Mouse (Mus musculus) liver, embryonic 11.5 days (tissue): ENCODE results near the gene Smpd2. TPM values are rescaled to one million over a fixed set of nuclear protein-coding genes. Genes with fewer than 3 reads are reported as not detected.

ENCODE experiments used
- ATAC-seq: fragments of 200-750 bp; cut with Nextera tagmentation; replicated peaks from 2 replicates; pipeline ENCODE4 v1.8.0; 2017; ENCODE audit warnings: moderate number of reproducible peaks, mild to moderate bottlenecking, moderate TSS enrichment, moderate library complexity; ENCODE audit not compliant: low FRiP score
- DNase-seq: peaks from one replicate; pipeline ENCODE4 v3.0.0-alpha.2; 2017; ENCODE audit warnings: low spot score
- H3K27ac ChIP-seq: fragments of 300-500 bp; sonication (generic); 2 replicates; pipeline ENCODE4 v1.5.1; 2014; ENCODE audit warnings: mild to moderate bottlenecking, low read depth, low read length, control low read depth
- H3K27me3 ChIP-seq: fragments of 300-500 bp; sonication (generic); replicated peaks from 2 replicates; pipeline ENCODE4 v1.6.1; 2014; ENCODE audit warnings: low read length, mixed read lengths; ENCODE audit not compliant: control insufficient read depth, insufficient read depth
- H3K36me3 ChIP-seq: fragments of 300-500 bp; sonication (generic); 2 replicates; pipeline ENCODE4 v1.6.1; 2014; ENCODE audit warnings: mild to moderate bottlenecking, low read length, moderate library complexity, mixed read lengths; ENCODE audit not compliant: control insufficient read depth, insufficient read depth
- H3K4me1 ChIP-seq: fragments of 300-500 bp; sonication (generic); replicated peaks from 2 replicates; pipeline ENCODE4 v1.6.1; 2014; ENCODE audit warnings: low read length, mixed read lengths; ENCODE audit not compliant: control insufficient read depth, insufficient read depth
- H3K4me2 ChIP-seq: fragments of 300-500 bp; sonication (generic); 2 replicates; pipeline ENCODE4 v1.6.1; 2014; ENCODE audit warnings: mild to moderate bottlenecking, control low read depth, moderate library complexity
- H3K4me3 ChIP-seq: fragments of 300-500 bp; sonication (generic); 2 replicates; pipeline ENCODE4 v1.5.1; 2014; ENCODE audit warnings: low read depth, low read length, control low read depth
- H3K9ac ChIP-seq: fragments of 300-500 bp; sonication (generic); 2 replicates; pipeline ENCODE4 v1.6.1; 2014; ENCODE audit warnings: low read depth, low read length, control low read depth
- H3K9me3 ChIP-seq: fragments of 300-500 bp; sonication (generic); 2 replicates; pipeline ENCODE4 v1.6.1; 2016; ENCODE audit warnings: low read length, inconsistent platforms, mixed read lengths; ENCODE audit not compliant: control insufficient read depth
- WGBS: fragments of 180-500 bp; shearing (Covaris S2); extraction: QIAGEN DNeasy Blood & Tissue Kit; methylation state at CpG from one replicate; pipeline ENCODE4 v1.1.7; 2014; 5-methylcytosine and 5-hydroxymethylcytosine counted together
- polyA plus RNA-seq: library from polyadenylated mRNA; unstranded; fragments of >200 nt; fragmentation: Nextera tagmentation; extraction: Ambion mirVana; gene quantifications from 2 replicates; pipeline ENCODE4 v1.2.1, GENCODE M21; 2014

The Smpd2 gene
- polyA plus RNA-seq, 1 experiment from 2014 or later, result 21.8 TPM

DNA sequence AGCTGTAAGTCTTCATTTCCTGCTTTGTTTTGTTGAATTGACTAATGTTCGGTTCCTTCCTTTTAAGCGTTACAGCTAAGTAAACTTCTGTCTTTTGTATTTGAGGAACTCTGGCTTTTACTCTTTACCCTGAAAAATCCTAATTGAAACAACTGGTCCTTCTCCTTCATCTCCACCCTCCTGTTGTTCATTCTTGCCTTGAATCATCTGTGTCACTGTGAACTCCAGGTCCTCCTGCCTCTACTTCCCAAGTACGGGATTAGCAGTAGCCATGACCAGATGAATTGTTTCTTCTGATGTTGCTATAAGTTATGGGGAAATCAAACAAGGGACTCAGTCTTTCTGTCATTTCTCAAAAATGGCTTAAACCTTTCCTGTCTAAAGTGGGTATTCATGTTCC is 33.2 kb upstream of the Smpd2 start:
- no peak overlapping the region for H3K4me3 ChIP-seq
- no peak overlapping the region for H3K4me2 ChIP-seq
- 72% methylated on average over 3 of the region's 3 CpGs for WGBS

DNA sequence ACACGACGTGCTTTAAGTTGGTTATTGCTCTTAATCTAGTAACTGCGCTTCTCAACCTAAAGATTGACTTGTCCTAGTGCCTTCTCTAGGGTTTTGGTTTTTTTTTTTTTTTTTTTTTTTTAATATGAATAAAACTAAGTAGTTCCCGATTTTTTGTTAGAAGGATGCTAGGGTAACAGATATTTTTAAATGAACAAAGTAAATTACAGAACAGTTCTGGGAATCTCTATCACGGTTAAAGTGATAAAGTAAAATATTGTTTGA is 30.2 kb upstream of the Smpd2 start:
- Histone ChIP-seq H3K9me3 (no peaks in the 10 kb centered on the region), H3K36me3 (peaks cover 3% of the 10 kb centered on the region; the same call in 1 of the 2 replicates), H3K4me2 (peak overlapping the region; percentile 90), H3K27me3 (no peaks in the 10 kb centered on the region), H3K4me3 (peak overlapping the region; percentile 92), H3K27ac (no peak overlapping the region), H3K4me1 (peaks cover 11% of the 10 kb centered on the region; the same call in 1 of the 2 replicates), H3K9ac (peak overlapping the region; percentile 93)
- no peak for ATAC-seq
- WGBS, result 5% methylated on average over 5 of the region's 5 CpGs
- no peak for DNase-seq

More for the DNA sequence above, 33.2 kb upstream of the Smpd2 start:
- Histone ChIP-seq H3K9ac (no peak overlapping the region), H3K4me1 (peaks cover 11% of the 10 kb centered on the region; the same call in 1 of the 2 replicates), H3K27me3 (no peaks in the 10 kb centered on the region), H3K27ac (no peak overlapping the region), H3K9me3 (no peaks in the 10 kb centered on the region), H3K36me3 (peaks cover 6% of the 10 kb centered on the region; the same call in 1 of the 2 replicates)
- no peak for DNase-seq
- ATAC-seq, result no peak

DNA sequence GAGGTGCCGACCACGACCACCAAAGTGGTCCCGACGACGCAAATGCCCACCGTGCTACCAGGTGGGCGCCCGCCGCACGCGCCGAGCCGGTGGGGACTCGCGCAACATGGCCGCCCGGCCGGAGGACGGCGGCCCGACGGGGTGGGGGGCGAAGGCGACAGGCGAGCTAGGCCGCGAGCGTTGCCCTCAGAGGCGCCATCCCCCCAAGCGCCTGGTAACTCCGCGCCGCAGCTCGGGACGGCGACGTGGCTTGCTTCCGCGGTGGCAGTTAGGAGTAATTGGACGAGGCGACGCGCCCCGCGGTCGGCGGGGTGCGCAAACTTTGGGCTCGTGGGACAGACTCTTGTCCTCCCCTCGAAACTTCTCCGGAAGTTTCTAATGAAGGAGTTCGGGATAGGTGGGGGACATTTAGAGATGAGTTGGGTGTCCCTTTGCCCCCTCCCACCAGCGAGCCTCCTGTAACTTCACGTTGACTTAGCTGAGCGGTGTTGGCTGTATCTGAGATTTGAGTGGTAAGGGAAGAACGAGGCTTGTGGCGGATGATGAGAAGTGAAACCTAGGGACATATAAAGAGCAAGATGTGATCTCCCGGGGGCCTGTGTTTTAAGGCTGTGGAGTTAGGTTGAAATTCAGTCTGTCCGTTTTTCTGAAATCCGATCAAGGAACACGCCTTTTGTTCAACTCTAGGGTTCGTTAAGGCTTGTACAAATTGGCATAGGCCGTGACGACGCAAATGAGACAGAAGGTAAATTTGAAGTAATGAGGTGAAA is 29.7 kb upstream of the Smpd2 start:
- H3K27ac ChIP-seq, result peak overlapping the region; percentile 93
- under 1% methylated on average over 64 of the region's 65 CpGs for WGBS

DNA sequence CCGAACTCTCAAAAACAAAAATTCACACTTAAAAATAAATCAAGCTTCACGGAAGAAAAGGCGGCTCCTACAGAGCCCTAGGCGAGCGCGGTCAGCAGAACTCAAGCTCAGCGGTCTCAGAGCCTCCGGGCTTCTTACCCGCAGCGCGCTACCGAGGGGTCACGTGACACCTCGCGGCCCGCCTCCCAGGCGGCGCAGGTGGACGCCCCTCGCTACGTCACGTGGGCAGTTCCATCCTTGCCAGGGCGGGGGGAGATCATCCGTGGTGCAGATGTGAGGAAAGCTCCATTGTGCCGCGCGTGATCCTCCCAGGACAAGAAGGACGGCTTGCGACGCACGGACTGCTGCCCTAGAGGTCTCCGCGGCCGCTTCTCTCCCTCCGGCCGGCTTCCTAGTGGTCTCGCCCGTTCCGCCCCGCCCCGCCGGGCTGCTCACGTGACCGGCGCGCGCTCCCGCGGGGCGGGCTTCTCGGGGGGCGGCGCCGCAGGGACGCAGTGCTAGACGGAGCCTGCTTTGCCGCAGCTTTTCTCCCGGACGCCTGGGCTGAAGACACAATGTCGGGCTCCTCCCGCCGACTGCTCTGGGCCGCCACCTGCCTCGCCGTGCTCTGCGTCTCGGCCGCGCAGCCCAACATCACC is 28.9 kb upstream of the Smpd2 start, which contains the start of gene Cd164:
Cd164 (plus strand) TSS at position 434 of the 638 bp plus-strand sequence.
- peak; percentile 89 for ATAC-seq

More for the DNA sequence above, 29.7 kb upstream of the Smpd2 start:
- no peaks in the 10 kb centered on the region for H3K9me3 ChIP-seq
- no peaks in the 10 kb centered on the region for H3K27me3 ChIP-seq
- H3K4me3 ChIP-seq, result peak overlapping the region; percentile 92
- peak overlapping the region; percentile 90 for H3K4me2 ChIP-seq
- H3K4me1 ChIP-seq, result peaks cover 11% of the 10 kb centered on the region; the same call in 1 of the 2 replicates
- peaks cover 3% of the 10 kb centered on the region; the same call in 1 of the 2 replicates for H3K36me3 ChIP-seq
- peak overlapping the region; percentile 93 for H3K9ac ChIP-seq
- ATAC-seq (peak; percentile 51), DNase-seq (peak; percentile 77)

DNA sequence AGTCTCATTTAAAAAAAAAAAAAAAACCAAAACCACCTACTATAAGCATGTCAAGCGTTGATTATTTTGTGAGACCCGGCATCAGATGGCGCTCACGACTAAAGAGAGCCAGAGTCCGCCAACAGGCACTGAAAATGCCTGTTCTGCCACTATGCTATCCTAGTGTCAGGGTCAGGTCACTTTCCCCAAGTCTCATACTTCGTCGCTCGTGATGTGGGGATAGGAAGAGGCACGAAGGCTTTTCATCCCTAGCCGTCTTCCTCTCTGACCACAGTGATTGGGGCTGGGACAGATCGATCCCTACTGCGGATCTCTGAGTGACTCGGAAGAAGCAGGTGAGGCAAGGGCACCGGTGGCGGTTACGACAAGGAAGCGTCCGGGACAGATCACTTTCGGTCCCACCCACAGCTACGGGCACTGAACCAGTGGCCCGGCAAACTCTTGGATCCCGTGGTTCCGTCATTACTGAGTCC is 28.4 kb upstream of the Smpd2 start:
- H3K36me3 ChIP-seq, result peaks cover 2% of the 10 kb centered on the region; the same call in 1 of the 2 replicates
- H3K27ac ChIP-seq, result peak overlapping the region; percentile 93
- H3K9me3 ChIP-seq, result no peaks in the 10 kb centered on the region
- DNase-seq (no peak), ATAC-seq (peak; percentile 76)
- under 1% methylated on average over 23 of the region's 23 CpGs for WGBS
- H3K9ac ChIP-seq, result peak overlapping the region; percentile 93
- H3K4me3 ChIP-seq, result peak overlapping the region; percentile 92
- no peaks in the 10 kb centered on the region for H3K27me3 ChIP-seq
- H3K4me2 ChIP-seq, result peak overlapping the region; percentile 90
- peaks cover 11% of the 10 kb centered on the region; the same call in 1 of the 2 replicates for H3K4me1 ChIP-seq

More for the DNA sequence above, 28.9 kb upstream of the Smpd2 start, which contains the start of gene Cd164:
- Histone ChIP-seq H3K4me3 (peak within 1 kb of the TSS; percentile 92), H3K9ac (peak within 1 kb of the TSS; percentile 93), H3K27ac (peak within 1 kb of the TSS; percentile 93), H3K4me1 (peaks cover 11% of the 10 kb centered on the region; the same call in 1 of the 2 replicates), H3K27me3 (no peaks in the 10 kb centered on the region), H3K4me2 (peak within 1 kb of the TSS; percentile 90), H3K9me3 (no peaks in the 10 kb centered on the region), H3K36me3 (peaks cover 3% of the 10 kb centered on the region; the same call in 1 of the 2 replicates)
- peak; percentile 92 for DNase-seq
- WGBS, result under 1% methylated on average over 63 of the region's 69 CpGs

DNA sequence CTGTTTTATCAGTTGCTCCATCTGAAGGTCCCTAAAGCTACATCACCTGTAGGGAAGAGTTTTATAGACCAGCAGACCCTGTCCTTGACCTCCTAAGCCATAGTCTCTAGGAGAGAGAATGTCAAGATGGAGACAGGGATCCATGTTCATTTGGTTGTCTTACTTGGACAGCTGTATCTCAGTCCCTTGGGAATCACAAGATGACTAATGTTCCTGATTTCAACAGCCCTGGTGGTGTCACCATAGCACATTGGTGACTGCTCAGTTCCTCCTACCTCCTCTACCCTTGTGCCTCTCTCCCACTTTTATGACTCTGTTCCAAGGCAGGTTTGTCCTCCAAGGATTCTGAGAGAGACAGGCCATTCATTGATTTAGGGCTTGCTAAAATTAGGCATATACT is 24.8 kb upstream of the Smpd2 start:
- H3K4me3 ChIP-seq, result no peak overlapping the region
- DNase-seq (no peak), ATAC-seq (no peak)
- H3K9ac ChIP-seq, result no peak overlapping the region
- H3K36me3 ChIP-seq, result no peaks in the 10 kb centered on the region
- H3K4me2 ChIP-seq, result no peak overlapping the region
- no peaks in the 10 kb centered on the region; the same call in 1 of the 2 replicates for H3K4me1 ChIP-seq
- H3K9me3 ChIP-seq, result no peaks in the 10 kb centered on the region
- no peak overlapping the region for H3K27ac ChIP-seq
- no peaks in the 10 kb centered on the region for H3K27me3 ChIP-seq

DNA sequence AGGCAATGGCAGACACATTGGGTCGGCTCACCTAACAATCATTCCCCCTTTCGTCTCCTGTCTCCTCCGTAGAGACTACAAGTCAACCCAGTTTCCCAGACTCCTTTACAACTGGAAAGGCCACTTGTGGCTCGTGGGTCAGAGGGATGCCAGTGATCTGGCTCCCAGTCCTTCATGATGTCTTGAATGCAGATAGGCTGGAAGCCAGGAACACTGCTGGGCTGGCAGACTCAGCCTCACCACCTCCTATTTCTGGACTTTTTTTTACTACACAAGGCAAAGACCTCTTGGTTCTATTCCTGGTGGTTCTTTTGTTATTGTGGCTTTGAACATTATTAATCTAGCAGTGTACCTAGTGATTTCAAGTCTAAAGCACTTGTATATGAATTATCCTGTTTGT is 24.1 kb upstream of the Smpd2 start:
- Histone ChIP-seq H3K9ac (no peak overlapping the region), H3K9me3 (no peaks in the 10 kb centered on the region), H3K4me1 (no peaks in the 10 kb centered on the region; the same call in 1 of the 2 replicates), H3K27ac (no peak overlapping the region), H3K4me2 (no peak overlapping the region), H3K36me3 (no peaks in the 10 kb centered on the region), H3K4me3 (no peak overlapping the region), H3K27me3 (no peaks in the 10 kb centered on the region)
- no peak for ATAC-seq
- 75% methylated on average over 4 of the region's 4 CpGs for WGBS
- no peak for DNase-seq

DNA sequence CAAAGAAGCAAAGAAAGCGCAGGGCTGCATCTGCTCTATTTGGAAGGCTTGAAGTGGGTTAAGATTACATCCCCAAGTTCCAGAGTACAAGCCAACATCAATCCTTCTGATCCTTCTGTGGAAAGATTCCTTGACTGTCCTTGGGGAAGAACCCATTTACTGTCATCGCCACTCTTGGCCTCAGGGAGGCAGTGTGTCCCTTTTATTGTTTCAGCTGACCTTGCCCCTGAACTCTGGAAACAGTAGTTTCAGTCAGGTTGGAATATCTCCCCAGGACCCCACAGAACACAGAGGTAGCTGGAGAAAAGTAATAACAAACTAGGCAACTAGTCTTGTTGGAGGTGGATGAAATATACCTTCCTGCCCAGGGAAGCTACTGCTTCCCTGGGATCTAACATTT is 19.0 kb upstream of the Smpd2 start:
- no peak overlapping the region for H3K4me3 ChIP-seq
- H3K27me3 ChIP-seq, result no peaks in the 10 kb centered on the region
- ATAC-seq, result no peak
- H3K9ac ChIP-seq, result no peak overlapping the region
- no peak overlapping the region for H3K27ac ChIP-seq
- no peak for DNase-seq
- H3K4me1 ChIP-seq, result no peaks in the 10 kb centered on the region
- H3K36me3 ChIP-seq, result no peaks in the 10 kb centered on the region
- no peaks in the 10 kb centered on the region for H3K9me3 ChIP-seq
- 33% methylated on average over 2 of the region's 2 CpGs for WGBS
- no peak overlapping the region for H3K4me2 ChIP-seq
